Mouse (Mus musculus) E14TG2a.4 (cell line): ENCODE results near the gene Arnt2.

ENCODE experiments used
- CTCF ChIP-seq: conservative IDR thresholded peaks from 2 replicates; pipeline ENCODE4 v1.5.1; 2014; ENCODE audit warnings: low read length
- NANOG ChIP-seq: IDR thresholded peaks from 2 replicates; pipeline ENCODE4 v1.6.1; 2014; ENCODE audit warnings: borderline replicate concordance, low read length, mixed read lengths

DNA sequence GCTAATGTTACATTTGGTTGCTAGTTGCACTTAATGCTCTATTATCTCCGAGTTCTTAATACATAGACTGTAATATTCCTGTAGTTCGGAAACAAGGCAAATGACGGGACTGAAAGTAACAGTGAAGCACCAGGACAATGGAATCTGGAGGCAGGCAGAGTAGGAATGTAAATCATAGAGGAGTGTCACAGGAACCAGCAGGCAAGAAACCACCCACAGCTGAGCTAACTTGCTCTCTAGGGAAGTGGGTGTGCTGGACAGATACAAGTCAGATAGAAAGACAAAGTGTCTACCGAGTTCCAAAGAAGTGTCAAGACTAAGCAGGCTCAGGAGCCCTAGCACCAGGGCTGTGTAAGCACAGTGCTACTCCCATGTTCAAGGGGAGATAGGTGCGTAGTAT lies 32.6 kb downstream of the Arnt2 start:
- no peak for TF ChIP-seq CTCF
- no peak for TF ChIP-seq NANOG
